Comparison of ENCODE assay signal across 8 mouse cellular contexts in the genomic region with DNA sequence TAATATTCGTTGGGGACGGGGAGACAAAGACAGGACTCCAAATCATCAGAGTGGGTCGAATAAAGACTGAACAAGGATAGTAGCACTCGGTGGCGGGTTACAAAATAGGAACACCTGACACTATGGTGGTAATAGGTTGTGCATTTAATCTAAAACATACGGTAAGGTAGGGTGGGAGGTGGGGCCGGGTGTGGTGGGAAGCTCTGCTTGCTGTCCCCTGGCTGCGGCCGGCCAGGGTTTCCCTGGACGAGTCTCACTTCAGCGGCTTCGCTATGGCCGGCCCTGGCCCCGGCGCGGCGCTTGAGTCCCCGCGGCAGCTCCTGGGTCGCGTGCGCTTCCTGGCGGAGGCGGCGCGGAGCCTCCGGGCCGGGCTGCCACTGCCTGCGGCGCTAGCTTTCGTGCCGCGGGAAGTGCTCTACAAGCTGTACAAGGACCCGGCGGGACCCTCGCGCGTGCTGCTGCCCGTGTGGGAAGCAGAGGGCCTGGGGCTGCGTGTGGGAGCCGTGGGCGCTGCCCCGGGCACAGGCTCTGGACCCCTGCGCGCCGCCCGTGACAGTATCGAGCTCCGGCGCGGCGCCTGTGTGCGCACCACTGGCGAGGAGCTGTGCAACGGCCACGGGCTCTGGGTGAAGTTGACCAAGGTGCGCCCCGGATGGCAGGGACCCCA. TPM values are rescaled to one million over a fixed set of nuclear protein-coding genes. Genes with fewer than 3 reads are reported as not detected.
DNase-seq lines count a peak whose midpoint lies in the region; ATAC-seq and TF ChIP-seq lines count a peak whose summit lies in the region.

Gene Hectd3 (plus strand): TSS at position 187 of the 667 bp plus-strand sequence.

- peaks cover 0 to 5% of the 10 kb centered on the region in 2 experiments; a peak in 2 of 4 replicates for H3K4me1 ChIP-seq in MEL (ENCODE audit: control insufficient read depth in 1 of 2, insufficient read depth in 2 of 2, low read length in 2 of 2)
- H3K4me1 ChIP-seq in forebrain, embryonic 12.5 days = peaks cover 28% of the 10 kb centered on the region
- peaks cover 25% of the 10 kb centered on the region for H3K4me1 ChIP-seq in lung, embryonic 15.5 days
- peaks cover 17% of the 10 kb centered on the region for H3K4me1 ChIP-seq in olfactory bulb, adult 2 months (ENCODE audit: control insufficient read depth, insufficient read depth, low read length)

- peak; percentile 69 for ATAC-seq in forebrain, embryonic 12.5 days (ENCODE audit: low FRiP score)
- peak; percentile 39; the same call in 1 of the 2 replicates for ATAC-seq in lung, embryonic 15.5 days (ENCODE audit: borderline replicate concordance, extremely low read depth, low FRiP score, low TSS enrichment)

- intact Hi-C loops in heart, postnatal 25 days (cut with DNase I) = no loop called here

- H3K27me3 ChIP-seq in MEL (ENCODE audit: control insufficient read depth in 1 of 2, insufficient read depth in 2 of 2, low read length in 2 of 2) = no peaks in the 10 kb centered on the region
- peaks cover 8% of the 10 kb centered on the region; the same call in 1 of the 2 replicates for H3K27me3 ChIP-seq in forebrain, embryonic 12.5 days
- no peaks in the 10 kb centered on the region for H3K27me3 ChIP-seq in lung, embryonic 15.5 days

- peaks cover 6% of the 10 kb centered on the region; the same call in 1 of the 2 replicates for H3K79me2 ChIP-seq in MEL (ENCODE audit: control insufficient read depth, insufficient read depth, low read length, poor library complexity)

- peak; percentile 80 for DNase-seq in MEL (ENCODE audit: low read depth, low spot score)
- DNase-seq in c-Kit-positive CD71-positive TER-119-negative erythroid progenitor cells, embryonic 14.5 days (ENCODE audit: low read depth) = peak; percentile 53
- no peak for DNase-seq in heart, postnatal 25 days (ENCODE audit: low spot score)
- DNase-seq in large intestine, adult 2 months (ENCODE audit: low read depth, low spot score) = peak; percentile 61
- peak; percentile 59 for DNase-seq in thymus, postnatal 36 days

- no peaks in the 10 kb centered on the region for H3K9me3 ChIP-seq in MEL (replicated peaks; ENCODE audit: insufficient read depth, low read length)
- no peaks in the 10 kb centered on the region for H3K9me3 ChIP-seq in forebrain, embryonic 12.5 days
- no peaks in the 10 kb centered on the region for H3K9me3 ChIP-seq in lung, embryonic 15.5 days

- TF ChIP-seq EP300 in MEL (IDR thresholded peaks at IDR 0.05; ENCODE audit: low read depth in 1 of 2, low read length in 2 of 2) = no peak

- peak in 1 of 2 experiments; percentile 32; a peak in 1 of 4 replicates for TF ChIP-seq POLR2A in MEL (IDR thresholded peaks at IDR 0.05; ENCODE audit: control insufficient read depth in 1 of 2, insufficient read depth in 1 of 2, low read depth in 1 of 2, low read length in 2 of 2, poor library complexity in 1 of 2)
- TF ChIP-seq POLR2A in olfactory bulb, adult 2 months (IDR thresholded peaks at IDR 0.05; ENCODE audit: insufficient read depth, low read depth, low read length) = peak; percentile 23; the same call in 1 of the 2 replicates

- TF ChIP-seq CTCF in MEL (IDR thresholded peaks at IDR 0.05 in 2 of 3, conservative IDR thresholded peaks at IDR 0.05 in 1 of 3; ENCODE audit: control insufficient read depth in 1 of 3, insufficient read depth in 1 of 3, low read depth in 2 of 3, low read length in 3 of 3, poor library complexity in 1 of 3, severe bottlenecking in 1 of 3) = no peak
- no peak for TF ChIP-seq CTCF in olfactory bulb, adult 2 months (IDR thresholded peaks at IDR 0.05; ENCODE audit: insufficient read depth, low read depth, low read length)

- H3K9ac ChIP-seq in MEL (ENCODE audit: control insufficient read depth, low read depth, low read length, poor library complexity, severe bottlenecking) = peak within 1 kb of the TSS; percentile 77
- peak within 1 kb of the TSS; percentile 76 for H3K9ac ChIP-seq in forebrain, embryonic 12.5 days
- peak within 1 kb of the TSS; percentile 88 for H3K9ac ChIP-seq in lung, embryonic 15.5 days

- H3K4me2 ChIP-seq in forebrain, embryonic 12.5 days = peak within 1 kb of the TSS; percentile 99
- H3K4me2 ChIP-seq in lung, embryonic 15.5 days = peak within 1 kb of the TSS; percentile 98

- peak within 1 kb of the TSS; percentile 70 for H3K27ac ChIP-seq in MEL (ENCODE audit: control insufficient read depth, low read depth, low read length)
- H3K27ac ChIP-seq in forebrain, embryonic 12.5 days = peak within 1 kb of the TSS; percentile 85
- peak within 1 kb of the TSS; percentile 69 for H3K27ac ChIP-seq in lung, embryonic 15.5 days
- peak within 1 kb of the TSS; percentile 58; the same call in 1 of the 2 replicates for H3K27ac ChIP-seq in olfactory bulb, adult 2 months (ENCODE audit: insufficient read depth, low read depth, low read length)

- peaks cover 0 to 5% of the 10 kb centered on the region in 2 experiments; a peak in 2 of 4 replicates for H3K36me3 ChIP-seq in MEL (ENCODE audit: control insufficient read depth in 1 of 2, insufficient read depth in 2 of 2, low read length in 2 of 2)
- H3K36me3 ChIP-seq in forebrain, embryonic 12.5 days (replicated peaks) = peaks cover 14% of the 10 kb centered on the region; the same call in 1 of the 2 replicates
- peaks cover 19% of the 10 kb centered on the region for H3K36me3 ChIP-seq in lung, embryonic 15.5 days

- TF ChIP-seq RAD21 in MEL (IDR thresholded peaks at IDR 0.05; ENCODE audit: low read depth, low read length) = no peak

- peak within 1 kb of the TSS; percentile 65 to 85 for H3K4me3 ChIP-seq in MEL (ENCODE audit: control insufficient read depth in 1 of 2, insufficient read depth in 1 of 2, low read depth in 2 of 2, low read length in 2 of 2)
- H3K4me3 ChIP-seq in forebrain, embryonic 12.5 days (replicated peaks) = peak within 1 kb of the TSS; percentile 87
- H3K4me3 ChIP-seq in lung, embryonic 15.5 days = peak within 1 kb of the TSS; percentile 99
- H3K4me3 ChIP-seq in olfactory bulb, adult 2 months (ENCODE audit: insufficient read depth, low read depth, low read length) = peak within 1 kb of the TSS; percentile 89

- under 1% methylated on average over 58 of the region's 58 CpGs for WGBS in forebrain, embryonic 12.5 days
- WGBS in large intestine, adult 2 months = under 1% methylated on average over 58 of the region's 58 CpGs
- WGBS in lung, embryonic 15.5 days = under 1% methylated on average over 45 of the region's 58 CpGs
- WGBS in olfactory bulb, adult 2 months = under 1% methylated on average over 58 of the region's 58 CpGs

TF ChIP-seq in MEL, 35 proteins besides CTCF, POLR2A, EP300 and RAD21:
- TF ChIP-seq MAZ (IDR thresholded peaks at IDR 0.05; ENCODE audit: low read depth, low read length) = 0 out of 2 replicates have a peak, but pooled peaks have one; percentile 49
- TF ChIP-seq SIN3A (IDR thresholded peaks at IDR 0.05; ENCODE audit: low read length) = peak; percentile 80
- TF ChIP-seq CHD2 (IDR thresholded peaks at IDR 0.05; ENCODE audit: low read length) = no peak
- no peak for TF ChIP-seq MYC (IDR thresholded peaks at IDR 0.05; ENCODE audit: low read depth, low read length)
- TF ChIP-seq NELFE (IDR thresholded peaks at IDR 0.05; ENCODE audit: low read depth, low read length) = 0 out of 2 replicates have a peak, but pooled peaks have one; percentile 33
- 0 out of 2 replicates have a peak, but pooled peaks have one; percentile 14 for TF ChIP-seq BHLHE40 (IDR thresholded peaks at IDR 0.05; ENCODE audit: borderline replicate concordance, low read depth, low read length)
- TF ChIP-seq GABPA (IDR thresholded peaks at IDR 0.05; ENCODE audit: low read depth, low read length) = no peak
- TF ChIP-seq USF1 (IDR thresholded peaks at IDR 0.05; ENCODE audit: low read depth, low read length) = peak; percentile 67
- peak; percentile 97 for TF ChIP-seq MXI1 (IDR thresholded peaks at IDR 0.05; ENCODE audit: low read depth, low read length)
- TF ChIP-seq HCFC1 (IDR thresholded peaks at IDR 0.05; ENCODE audit: low read depth, low read length) = peak; percentile 71

RNA-seq across cellular contexts. Expression of gene Hectd3, which starts in this region (rescaled TPM):
- 9.8 TPM in 2 replicates for total RNA-seq in MEL (2012; rRNA removed)
- 10 to 100 TPM in 1 of 2 experiments, not detected in 1; 19.1 TPM for polyA plus RNA-seq in MEL (2012; ENCODE audit: insufficient read depth in 1 of 2, insufficient read length in 2 of 2, low read depth in 1 of 2, low replicate concordance in 2 of 2, missing spikeins in 1 of 2)
- polyA plus RNA-seq in forebrain, embryonic 12.5 days (2016; fragmentation: Nextera tagmentation; extraction: Ambion mirVana) = 17.1 and 21.2 TPM in 2 replicates
- total RNA-seq in heart, postnatal 25 days (2021) = 10 to 100 TPM; 14.8 to 15.3 TPM
- polyA plus RNA-seq in large intestine, adult 2 months (2012; rRNA removed) = 71.2 and 117 TPM in 2 replicates
- polyA plus RNA-seq in lung, embryonic 15.5 days (2015; fragmentation: Nextera tagmentation; extraction: Ambion mirVana) = 8.8 and 10.1 TPM in 2 replicates
- polyA plus RNA-seq in olfactory bulb, adult 2 months (2012; ENCODE audit: insufficient read depth, insufficient read length, low replicate concordance, missing spikeins) = not detected in 2 replicates
